Mouse (Mus musculus): ENCODE results near the gene Cpt1c.

Cpt1c gene

GRCm38 (mm10) chr7:44915314-44915713, 59.3 kb downstream of the Cpt1c start:
- DNase-seq, result no peak

- DNase-seq, result no peak
Measured at GRCm38 (mm10) chr7:44914396-44914795, 60.3 kb downstream of the Cpt1c start.
